Mouse (Mus musculus) urinary bladder, postnatal 4 days (tissue): Measurements from ENCODE around the gene Duoxa1.

Experiments
- DNase-seq, 2 experiments: peaks; one replicate each; pipeline ENCODE4 v3.0.0; 2021 to 2022; ENCODE audit warnings: low spot score in 2 of 2

Duoxa1 gene

GRCm38 (mm10) chr2:122298596-122299490 is 14.7 kb downstream of the Duoxa1 start, which contains the start of gene Duoxa2:
Duoxa2 (plus strand) TSS chr2:122298900.
- no peak for DNase-seq

- DNase-seq = no peak
These were observed 15.4 kb downstream of the Duoxa1 start, which contains the start of gene Duox2 for GRCm38 (mm10) chr2:122298096-122298499. Duox2 (minus strand) TSS chr2:122298449.

DNA sequence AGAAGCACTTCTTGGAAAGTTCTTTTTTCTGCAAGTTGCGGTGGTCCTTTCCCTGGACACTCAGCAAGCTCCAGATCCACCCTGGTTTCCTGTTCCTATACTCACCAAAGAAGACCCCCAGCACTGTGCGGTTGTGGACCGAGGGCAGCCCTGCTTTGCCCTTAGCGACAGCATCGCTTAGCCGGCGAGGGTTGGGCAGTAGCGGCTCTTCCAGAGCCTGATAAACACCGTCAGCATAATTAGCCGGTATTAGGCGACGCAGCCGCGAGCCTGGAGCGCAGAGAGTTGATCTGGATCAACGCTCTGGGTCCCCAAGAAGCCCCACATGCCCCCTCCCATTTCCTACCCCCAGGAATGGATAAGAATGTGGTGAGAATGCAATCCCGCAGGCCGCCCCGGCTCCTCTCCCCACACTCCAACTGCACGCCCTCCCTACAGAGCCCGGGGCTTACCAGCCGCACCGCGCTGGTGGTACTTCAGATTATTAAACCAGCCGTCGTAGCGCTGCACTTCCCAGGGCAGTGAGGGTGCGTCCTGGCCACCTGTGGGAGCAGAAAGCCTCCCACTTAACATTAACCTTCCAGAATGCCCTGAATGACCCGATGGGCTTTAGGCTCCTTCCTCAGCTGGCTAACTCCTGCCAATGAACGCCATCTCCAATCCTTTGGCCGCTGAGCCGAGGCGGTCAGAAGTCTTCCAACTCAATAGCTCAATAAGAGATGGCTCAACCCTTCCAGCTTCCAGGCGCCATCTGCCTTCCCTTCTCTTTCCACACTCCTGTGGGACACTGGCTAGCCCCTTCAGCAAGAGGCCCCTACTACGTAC is 16.0 kb downstream of the Duoxa1 start:
- DNase-seq = no peak

DNA sequence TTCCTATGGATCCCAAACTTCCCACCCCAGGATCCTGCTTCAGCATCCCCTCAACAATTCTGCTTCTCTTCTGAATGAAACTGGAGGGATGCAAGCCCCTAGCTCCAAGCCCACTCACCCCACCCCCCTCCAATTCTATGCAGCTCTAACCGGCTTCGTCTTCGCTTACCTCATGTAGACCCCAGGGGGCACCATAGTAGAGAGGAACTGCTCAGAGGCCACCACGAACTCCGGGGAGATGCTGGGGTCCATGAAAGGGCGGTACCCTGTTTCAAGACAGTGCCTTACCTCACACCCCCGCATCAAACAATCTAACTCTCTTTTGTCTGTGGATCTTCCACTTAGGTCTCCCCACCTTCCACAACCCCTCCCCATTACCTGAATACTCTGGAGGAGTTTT is 18.6 kb downstream of the Duoxa1 start:
- no peak for DNase-seq

GRCm38 (mm10) chr2:122286137-122286536 is 27.4 kb downstream of the Duoxa1 start:
- DNase-seq = no peak

DNA sequence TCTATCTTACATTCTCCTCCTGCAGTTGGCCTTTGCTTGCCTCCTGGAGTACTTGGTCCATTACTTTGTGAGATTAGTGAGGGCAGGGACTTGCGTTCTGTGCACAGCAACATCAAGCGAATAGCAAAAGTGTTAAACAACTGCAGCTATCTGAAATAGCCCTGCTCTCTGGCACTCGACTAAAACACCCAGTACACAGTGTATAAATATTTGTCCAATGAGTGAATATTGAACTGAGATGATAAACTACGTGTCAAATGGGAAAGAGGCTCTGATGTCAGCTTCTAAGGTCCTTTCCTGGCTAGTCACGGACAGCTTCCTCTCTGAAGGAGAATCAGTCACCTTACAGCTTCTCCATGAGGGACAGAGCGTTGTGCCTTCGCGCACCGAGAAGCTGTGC is 29.4 kb downstream of the Duoxa1 start:
- DNase-seq = no peak

DNA sequence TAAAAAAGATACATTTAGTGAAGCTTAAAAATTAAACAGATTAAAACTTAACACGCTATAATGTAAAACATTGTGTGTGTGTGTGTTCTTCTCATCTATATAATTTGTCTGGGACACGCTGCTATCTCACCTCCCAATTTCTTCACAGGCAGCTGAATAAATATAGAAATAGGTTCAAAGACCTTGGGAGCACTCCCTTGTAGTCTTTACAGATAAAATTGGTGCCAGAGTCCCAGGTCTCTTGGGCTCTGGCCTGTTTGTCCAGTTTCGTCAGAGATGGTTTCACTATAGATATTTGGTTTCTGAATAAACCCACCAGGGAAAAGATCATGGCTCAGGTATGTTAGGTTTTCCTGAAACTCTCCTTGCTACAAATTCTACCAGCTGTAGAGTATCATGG is 34.8 kb downstream of the Duoxa1 start:
- DNase-seq = no peak

GRCm38 (mm10) chr2:122266407-122267193 is 46.9 kb downstream of the Duoxa1 start:
- no peak for DNase-seq

DNA sequence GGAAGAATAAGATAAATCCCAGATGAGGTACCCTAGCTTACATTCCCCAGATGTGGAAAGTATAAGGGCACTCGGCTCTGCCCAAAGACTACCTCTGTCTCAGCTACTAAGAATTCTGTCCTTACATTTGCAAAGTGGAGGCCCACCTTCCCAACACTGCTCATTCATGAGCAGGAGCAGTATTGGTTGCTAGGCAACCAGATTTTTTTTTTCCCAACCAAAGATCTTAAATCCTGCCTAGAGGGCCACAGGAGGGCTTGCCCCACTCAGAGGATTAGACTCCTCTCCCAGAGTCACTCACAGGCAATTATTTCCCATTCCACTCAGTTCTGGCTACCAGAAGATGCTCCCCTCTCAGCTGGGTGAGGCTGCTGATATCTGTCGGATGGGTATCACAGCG is 48.8 kb downstream of the Duoxa1 start:
- no peak for DNase-seq

- DNase-seq = no peak
These were observed 52.8 kb downstream of the Duoxa1 start for GRCm38 (mm10) chr2:122260729-122261128.

GRCm38 (mm10) chr2:122255997-122256396 is 57.5 kb downstream of the Duoxa1 start:
- no peak for DNase-seq
